Comparison of ENCODE assay signal across 15 mouse cellular contexts in the genomic region with DNA sequence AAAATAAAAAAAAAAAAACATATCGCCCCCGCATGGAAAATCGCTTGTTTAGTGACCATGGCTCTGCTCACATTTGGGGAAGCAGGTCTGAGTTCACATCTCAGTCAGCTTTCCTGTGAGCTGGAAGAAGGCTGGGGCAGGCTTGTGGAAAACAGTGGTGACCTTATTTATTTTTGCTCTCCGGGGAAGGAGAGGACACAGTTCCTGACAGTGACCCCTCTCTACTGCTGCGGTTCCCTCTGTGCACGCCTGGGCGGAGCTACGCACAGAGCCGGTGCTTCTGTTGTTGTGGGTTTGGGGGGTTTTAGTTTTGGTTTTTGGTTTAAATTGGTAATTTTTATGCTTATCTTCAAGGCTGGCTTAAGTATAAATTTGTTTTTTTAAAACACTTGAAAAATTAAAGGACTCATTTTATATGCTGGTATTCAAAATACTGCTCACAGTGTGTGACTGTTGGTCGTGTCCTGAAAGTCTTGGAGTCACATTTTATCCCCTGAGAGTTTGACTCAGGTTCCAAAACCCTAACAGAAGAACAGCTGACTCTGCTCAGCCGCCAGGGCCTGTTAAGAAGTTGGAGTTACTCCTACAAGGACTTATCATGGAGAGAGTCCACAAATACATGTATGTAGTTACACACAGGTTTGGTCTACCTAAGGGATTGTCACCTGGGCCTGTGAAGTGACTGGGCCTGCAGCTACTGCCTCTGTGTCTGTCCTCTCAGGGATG.
"Had no signal": no experiment of that assay in that cellular context is flagged by ENCODE, and none has a peak within 500 bp of the region (broad histone marks: within the 10 kb centered on the region; RNA-seq: fewer than 3 reads in every experiment).

No protein-coding gene starts in this region.

- H3K4me3 ChIP-seq: liver, embryonic 13.5 days; neural tube, embryonic 12.5 days; neural tube, embryonic 15.5 days; stomach, embryonic 15.5 days had no signal

- H3K27me3 ChIP-seq: liver, embryonic 13.5 days; neural tube, embryonic 12.5 days; neural tube, embryonic 15.5 days; stomach, embryonic 15.5 days had no signal

- H3K4me1 ChIP-seq: neural tube, embryonic 12.5 days; neural tube, embryonic 15.5 days; stomach, embryonic 15.5 days had no signal

- DNase-seq: kidney, postnatal 14 days; kidney, postnatal 4 days; liver, embryonic 13.5 days; lung, adult 2 months; lung, postnatal 14 days; lung, postnatal 4 days; midbrain, embryonic 14.5 days; right cerebral cortex, adult 18-20 months; right cerebral cortex, postnatal 14 days; right cerebral cortex, postnatal 4 days; spleen, adult 18-20 months; thymus, postnatal 25 days had no signal

- H3K27ac ChIP-seq: liver, embryonic 13.5 days; neural tube, embryonic 12.5 days; neural tube, embryonic 15.5 days; stomach, embryonic 15.5 days had no signal
